Mouse (Mus musculus) ES-E14 (cell line): ENCODE measurements around the gene Ripor2. TPM values are rescaled to one million over a fixed set of nuclear protein-coding genes. Genes with fewer than 3 reads are reported as not detected.

Experiments used
- DNase-seq: peaks from one replicate; pipeline ENCODE4 v3.0.0-alpha.2; 2013; ENCODE audit warnings: low read depth, low spot score
- H3K27ac ChIP-seq: 2 replicates; pipeline ENCODE4 v1.5.1; 2012; ENCODE audit warnings: low read depth, mild to moderate bottlenecking, low read length, moderate library complexity, mixed read lengths; ENCODE audit not compliant: poor library complexity, insufficient read depth, severe bottlenecking
- H3K36me3 ChIP-seq: 2 replicates; pipeline ENCODE4 v1.6.1; 2012; ENCODE audit warnings: mild to moderate bottlenecking, low read length, moderate library complexity, mixed read lengths; ENCODE audit not compliant: control insufficient read depth, poor library complexity, insufficient read depth, severe bottlenecking
- H3K4me1 ChIP-seq, 2 experiments: fragments of 150-350 bp in 1 of 2; sonication (generic) in 1 of 2; 2 replicates each; pipeline ENCODE4 v1.6.1; 2012; ENCODE audit warnings: low read length in 2 of 2, mild to moderate bottlenecking in 1 of 2, mixed read lengths in 1 of 2; ENCODE audit not compliant: control insufficient read depth in 2 of 2, insufficient read depth in 2 of 2, poor library complexity in 1 of 2
- H3K4me3 ChIP-seq, 2 experiments: fragments of 150-350 bp in 1 of 2; sonication (generic) in 1 of 2; 2 replicates each; pipeline ENCODE4 v1.5.1; 2012; ENCODE audit warnings: low read length in 2 of 2, low read depth in 1 of 2, mild to moderate bottlenecking in 1 of 2, mixed read lengths in 1 of 2; ENCODE audit not compliant: insufficient read depth in 1 of 2, poor library complexity in 1 of 2, severe bottlenecking in 1 of 2
- H3K9ac ChIP-seq: 2 replicates; pipeline ENCODE4 v1.6.1; 2012; ENCODE audit warnings: low read depth, mild to moderate bottlenecking, low read length, mixed read lengths; ENCODE audit not compliant: poor library complexity, insufficient read depth, severe bottlenecking
- H3K9me3 ChIP-seq: fragments of 150-350 bp; sonication (generic); 2 replicates; pipeline ENCODE4 v1.6.1; 2012; ENCODE audit warnings: low read depth, mild to moderate bottlenecking, low read length; ENCODE audit not compliant: control insufficient read depth, insufficient read depth
- CHD2 ChIP-seq: IDR thresholded peaks from 2 replicates; pipeline ENCODE4 v1.6.1; 2014; ENCODE audit warnings: mild to moderate bottlenecking, low read depth, low read length, inconsistent platforms
- HCFC1 ChIP-seq: IDR thresholded peaks from 2 replicates; pipeline ENCODE4 v1.6.1; 2012; ENCODE audit warnings: low read length, inconsistent platforms, borderline replicate concordance; ENCODE audit not compliant: insufficient read depth
- MAFK ChIP-seq: IDR thresholded peaks from 2 replicates; pipeline ENCODE4 v1.6.1; 2014; ENCODE audit warnings: mild to moderate bottlenecking, low read depth, low read length, inconsistent platforms; ENCODE audit not compliant: insufficient read depth
- ZC3H11A ChIP-seq: IDR thresholded peaks from 2 replicates; pipeline ENCODE4 v1.6.1; 2012; ENCODE audit warnings: low read depth, mild to moderate bottlenecking, inconsistent platforms, low read length, borderline replicate concordance
- ZNF384 ChIP-seq: IDR thresholded peaks from 2 replicates; pipeline ENCODE4 v1.6.1; 2012; ENCODE audit warnings: low read depth, low read length, inconsistent platforms
- in situ Hi-C, 2 experiments: fragments of 600-800 bp; cut with MboI; formaldehyde crosslinking; loops; one replicate each; pipeline ENCODE4 v1.15.1; 2025; ENCODE audit warnings: low sequenced_read_pairs in 2 of 2, inconsistent platforms in 1 of 2; ENCODE audit not compliant: unreplicated experiment in 2 of 2
- total RNA-seq: library from RNA; depleted of rRNA; stranded (reverse); fragments of 300-350 nt; gene quantifications from 2 replicates; pipeline ENCODE4 v1.2.3, GENCODE M21; 2012

The Ripor2 gene
- total RNA-seq, 1 experiment, result 0.71 TPM

DNA sequence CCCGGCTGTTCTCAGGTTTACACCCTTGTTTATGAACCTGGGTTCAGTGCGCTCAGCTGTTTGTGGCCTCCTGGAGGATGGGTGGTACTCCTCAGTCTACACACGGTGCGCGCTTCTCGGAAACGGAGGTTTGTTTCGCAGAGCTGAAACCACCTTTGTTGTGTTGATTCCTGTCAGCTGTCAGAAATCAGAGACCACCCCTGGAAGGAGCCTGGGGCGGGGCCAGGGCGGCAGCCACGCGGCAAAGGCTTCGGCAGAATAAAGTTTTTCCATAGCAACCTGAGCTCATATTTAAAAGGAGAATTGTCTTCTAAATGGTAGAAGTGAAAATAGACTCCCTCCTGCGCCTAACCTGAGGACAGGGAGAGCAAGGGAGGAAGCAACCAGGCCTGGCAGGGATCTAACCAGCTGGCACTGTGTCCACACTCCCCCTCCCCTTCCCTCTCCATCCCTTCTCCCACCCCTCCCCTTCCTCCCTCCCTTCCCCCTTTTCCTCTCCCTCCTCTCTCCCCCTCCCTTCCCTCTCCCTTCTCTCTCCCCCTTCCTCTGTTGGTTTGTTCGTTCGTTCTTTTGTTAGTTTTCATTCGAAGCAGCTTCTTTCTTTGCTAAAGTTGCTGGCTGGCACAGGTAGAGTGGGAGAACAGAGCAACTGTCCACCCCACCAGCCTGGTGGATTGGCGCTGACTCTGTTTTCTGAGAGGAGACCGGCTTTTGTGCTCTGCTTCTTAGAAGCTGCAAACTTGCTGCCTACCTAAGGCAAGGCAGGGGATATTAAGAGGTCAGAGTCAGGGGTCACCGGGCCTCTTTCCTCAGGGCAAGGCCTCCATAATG lies 23.0 kb downstream of the Ripor2 start:
- Histone ChIP-seq H3K4me1 (peaks cover 0 to 14% of the 10 kb centered on the region in 2 experiments; a peak in 2 of 4 replicates), H3K9ac (peak overlapping the region; percentile 31; the same call in 1 of the 2 replicates), H3K9me3 (no peaks in the 10 kb centered on the region), H3K36me3 (no peaks in the 10 kb centered on the region), H3K4me3 (peak overlapping the region; percentile 50 to 62), H3K27ac (no peak overlapping the region)
- in situ Hi-C loops, result no loop called here
- DNase-seq, result peak; percentile 52
- TF ChIP-seq HCFC1 (no peak), CHD2 (peak; percentile 33; the same call in 1 of the 2 replicates)

DNA sequence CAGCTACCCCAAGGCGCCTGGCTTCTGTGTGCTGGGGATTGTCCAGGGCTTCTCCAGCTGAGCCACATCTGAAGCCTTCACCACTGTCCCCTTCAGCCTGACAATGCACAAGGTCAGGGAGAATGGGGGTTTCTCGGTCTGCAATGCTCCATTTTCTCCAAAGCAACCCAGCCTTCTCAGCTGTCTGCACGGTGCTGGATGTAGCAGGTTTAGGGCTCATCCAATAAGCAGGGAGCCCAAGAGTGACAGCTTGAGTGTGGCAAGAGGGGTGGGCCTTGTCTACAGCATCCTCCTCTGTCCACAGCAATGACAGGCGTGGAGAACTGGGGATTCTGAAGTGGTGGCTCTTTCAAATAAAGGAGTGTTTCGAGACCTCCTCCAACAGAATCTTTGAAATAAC lies 23.8 kb downstream of the Ripor2 start:
- Histone ChIP-seq H3K4me3 (no peak overlapping the region), H3K9ac (no peak overlapping the region), H3K27ac (no peak overlapping the region), H3K9me3 (no peaks in the 10 kb centered on the region), H3K4me1 (peaks cover 0 to 14% of the 10 kb centered on the region in 2 experiments; a peak in 2 of 4 replicates), H3K36me3 (no peaks in the 10 kb centered on the region)
- no peak for DNase-seq
- TF ChIP-seq ZNF384 (no peak), ZC3H11A (no peak)
- in situ Hi-C loops, result no loop called here

DNA sequence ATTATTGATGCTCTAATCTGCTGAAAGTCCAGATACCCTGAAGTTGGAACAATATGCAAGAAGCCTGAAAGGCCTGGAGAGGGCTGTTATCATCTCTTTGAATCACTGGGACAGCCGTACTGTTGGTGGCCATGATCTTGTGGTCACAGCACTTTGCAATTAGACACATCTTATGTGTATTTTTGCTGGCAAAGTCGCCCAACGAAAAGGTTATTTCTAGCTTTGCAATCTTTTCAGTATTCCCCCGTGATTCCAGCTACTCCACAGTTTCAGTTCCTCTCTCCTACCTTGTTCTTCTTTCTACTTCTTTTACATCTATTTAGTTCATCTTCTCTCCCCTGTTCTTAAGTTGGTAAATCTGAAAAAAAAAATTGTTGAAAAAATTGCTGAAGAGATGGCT lies 26.0 kb downstream of the Ripor2 start:
- H3K36me3 ChIP-seq, result no peaks in the 10 kb centered on the region
- no peak for DNase-seq
- no peaks in the 10 kb centered on the region for H3K9me3 ChIP-seq
- TF ChIP-seq CHD2 (no peak), HCFC1 (no peak), ZC3H11A (no peak), MAFK (no peak), ZNF384 (no peak)
- H3K9ac ChIP-seq, result no peak overlapping the region
- H3K27ac ChIP-seq, result no peak overlapping the region
- in situ Hi-C loops, result no loop called here
- H3K4me3 ChIP-seq, result no peak overlapping the region
- peaks cover 0 to 14% of the 10 kb centered on the region in 2 experiments; a peak in 2 of 4 replicates for H3K4me1 ChIP-seq

DNA sequence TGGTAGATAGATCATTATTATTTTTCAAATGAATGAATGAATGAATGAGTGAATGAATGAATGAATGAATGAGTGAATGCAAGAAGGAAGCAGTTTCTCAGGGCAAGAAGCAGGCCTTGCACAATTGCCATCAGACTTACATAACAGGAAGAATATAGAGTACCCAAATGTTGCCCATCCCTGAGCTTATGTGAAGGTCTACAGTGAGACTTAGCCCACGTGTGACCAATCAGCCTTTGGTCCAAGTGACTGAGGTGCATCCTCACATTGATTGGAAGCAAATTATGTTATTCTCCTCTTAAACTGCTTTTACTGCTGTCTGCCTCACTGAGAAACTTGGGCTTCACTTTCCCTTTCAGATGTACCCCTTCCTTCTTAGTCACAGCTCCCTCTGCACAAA lies 26.7 kb downstream of the Ripor2 start:
- DNase-seq, result no peak
- H3K4me1 ChIP-seq, result peaks cover 0 to 11% of the 10 kb centered on the region in 2 experiments; a peak in 2 of 4 replicates
- in situ Hi-C loops, result no loop called here
- no peaks in the 10 kb centered on the region for H3K9me3 ChIP-seq
- H3K9ac ChIP-seq, result no peak overlapping the region
- TF ChIP-seq HCFC1 (no peak), ZC3H11A (no peak), CHD2 (no peak), ZNF384 (no peak)
- no peak overlapping the region for H3K4me3 ChIP-seq
- no peaks in the 10 kb centered on the region for H3K36me3 ChIP-seq
- H3K27ac ChIP-seq, result no peak overlapping the region

DNA sequence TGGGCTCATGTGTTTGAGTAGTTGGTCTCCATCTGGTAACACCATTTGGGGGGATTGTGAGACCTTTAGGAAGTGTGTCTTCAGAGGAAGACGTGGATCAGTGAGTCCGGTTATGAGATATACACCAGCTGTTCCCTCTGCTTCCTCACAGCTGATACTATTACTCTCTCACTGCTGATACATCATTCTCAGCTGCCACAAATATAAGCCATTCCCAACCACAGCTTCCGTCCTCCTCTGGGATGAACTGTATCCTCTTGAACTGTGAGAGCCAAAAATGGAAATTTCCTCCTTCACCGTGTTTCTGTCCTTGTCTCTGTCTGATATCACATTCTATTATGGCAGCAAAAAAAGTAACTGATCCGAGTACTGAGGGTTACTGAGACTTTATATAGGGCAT lies 28.9 kb downstream of the Ripor2 start:
- Histone ChIP-seq H3K36me3 (no peaks in the 10 kb centered on the region), H3K4me1 (0 out of 4 replicates have a peak, but pooled peaks cover 0 to under 1% of the 10 kb centered on the region in 2 experiments), H3K9me3 (no peaks in the 10 kb centered on the region), H3K9ac (no peak overlapping the region), H3K27ac (no peak overlapping the region), H3K4me3 (no peak overlapping the region)
- in situ Hi-C loops, result no loop called here
- no peak for DNase-seq
- TF ChIP-seq ZNF384, result no peak
- TF ChIP-seq CHD2, result no peak
